Mouse (Mus musculus) forebrain, embryonic 10.5 days (tissue): ENCODE data around the gene Ltbr. TPM values are rescaled to one million over a fixed set of nuclear protein-coding genes. Genes with fewer than 3 reads are reported as not detected.
A peak's percentile ranks its signal among the peaks of the same experiment; 100 is the strongest.
"Not testable (repeated sequence)": the region's sequence is repeated elsewhere in the genome, so short reads cannot be mapped to it uniquely, and the experiment has no call there.

Experiments
- DNase-seq: peaks from one replicate; pipeline ENCODE4 v3.0.0-alpha.2; 2017; ENCODE audit warnings: low spot score; ENCODE audit errors: extremely low spot score
- H3K27ac ChIP-seq: fragments of 300-500 bp; sonication (generic); 2 replicates; pipeline ENCODE4 v1.5.1; 2016; ENCODE audit warnings: mild to moderate bottlenecking
- H3K27me3 ChIP-seq: fragments of 300-500 bp; sonication (generic); 2 replicates; pipeline ENCODE4 v1.6.1; 2016; ENCODE audit warnings: mild to moderate bottlenecking; ENCODE audit not compliant: poor library complexity, severe bottlenecking
- H3K36me3 ChIP-seq: fragments of 300-500 bp; sonication (generic); replicated peaks from 2 replicates; pipeline ENCODE4 v1.6.1; 2016; ENCODE audit warnings: mild to moderate bottlenecking, moderate library complexity
- H3K4me1 ChIP-seq: fragments of 300-500 bp; sonication (generic); 2 replicates; pipeline ENCODE4 v1.6.1; 2016
- H3K4me3 ChIP-seq: fragments of 300-500 bp; sonication (generic); 2 replicates; pipeline ENCODE4 v1.5.1; 2016; ENCODE audit warnings: mild to moderate bottlenecking, moderate library complexity
- H3K9me3 ChIP-seq: fragments of 300-500 bp; sonication (generic); 2 replicates; pipeline ENCODE4 v1.6.1; 2016; ENCODE audit warnings: mild to moderate bottlenecking, moderate library complexity
- WGBS: fragments of 180-500 bp; shearing (Covaris S2); methylation state at CpG from one replicate; pipeline ENCODE4 v1.1.7; 2016; 5-methylcytosine and 5-hydroxymethylcytosine counted together
- polyA plus RNA-seq: library from polyadenylated mRNA; unstranded; fragments of >200 nt; fragmentation: Nextera tagmentation; extraction: Ambion mirVana; gene quantifications from 2 replicates; pipeline ENCODE4 v1.2.1, GENCODE M21; 2016

The Ltbr gene
- polyA plus RNA-seq, 1 experiment from 2014 or later = 16.1 TPM

GRCm38 (mm10) chr6:125318981-125319918 lies 5.6 kb upstream of the Ltbr start:
- Histone ChIP-seq H3K4me3 (no peak overlapping the region), H3K27me3 (peaks cover 78% of the 10 kb centered on the region), H3K9me3 (no peaks in the 10 kb centered on the region), H3K4me1 (peaks cover 17% of the 10 kb centered on the region), H3K36me3 (no peaks in the 10 kb centered on the region), H3K27ac (no peak overlapping the region)
- 75% methylated on average over 15 of the region's 15 CpGs for WGBS
- DNase-seq = no peak

GRCm38 (mm10) chr6:125317077-125317476 lies 3.4 kb upstream of the Ltbr start:
- Histone ChIP-seq H3K4me3 (no peak overlapping the region), H3K9me3 (no peaks in the 10 kb centered on the region), H3K4me1 (peaks cover 37% of the 10 kb centered on the region), H3K36me3 (0 out of 2 replicates have a peak, but pooled peaks cover under 1% of the 10 kb centered on the region), H3K27me3 (peaks cover 79% of the 10 kb centered on the region), H3K27ac (no peak overlapping the region)
- WGBS = 84% methylated on average over 7 of the region's 7 CpGs
- DNase-seq = no peak

DNA sequence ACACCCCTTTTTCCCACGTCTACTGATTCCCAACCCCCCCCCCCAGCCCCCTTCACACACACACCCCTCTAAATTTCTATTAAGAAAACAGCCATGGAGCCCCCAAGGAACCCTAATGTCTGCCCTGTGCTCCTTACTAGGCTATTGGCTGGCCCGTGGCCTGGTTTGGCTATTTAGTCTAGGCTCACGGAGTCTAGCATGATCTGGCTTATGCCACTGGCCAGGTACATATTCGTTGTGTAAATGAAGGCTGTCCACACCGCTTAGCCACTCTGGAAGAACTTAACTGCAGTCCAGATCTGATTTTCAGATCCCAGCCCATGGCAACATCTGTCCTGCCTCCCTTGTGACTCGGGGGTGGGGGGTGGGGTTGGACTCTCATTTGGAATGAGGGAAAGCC lies 1.1 kb upstream of the Ltbr start:
- Histone ChIP-seq H3K4me3 (no peak overlapping the region), H3K27me3 (peaks cover 59% of the 10 kb centered on the region), H3K36me3 (0 out of 2 replicates have a peak, but pooled peaks cover 4% of the 10 kb centered on the region), H3K27ac (no peak overlapping the region), H3K4me1 (peaks cover 26% of the 10 kb centered on the region), H3K9me3 (no peaks in the 10 kb centered on the region)
- DNase-seq = no peak
- 74% methylated on average over 6 of the region's 6 CpGs for WGBS

GRCm38 (mm10) chr6:125314231-125314563 lies 512 bp upstream of the Ltbr start:
- Histone ChIP-seq H3K36me3 (0 out of 2 replicates have a peak, but pooled peaks cover 4% of the 10 kb centered on the region), H3K4me1 (peaks cover 32% of the 10 kb centered on the region), H3K9me3 (no peaks in the 10 kb centered on the region), H3K4me3 (peak overlapping the region; percentile 54), H3K27ac (peak overlapping the region; percentile 91), H3K27me3 (peaks cover 53% of the 10 kb centered on the region)
- DNase-seq = no peak
- 55% methylated on average over 7 of the region's 7 CpGs for WGBS

- Histone ChIP-seq H3K4me1 (peaks cover 38% of the 10 kb centered on the region), H3K27me3 (peaks cover 44% of the 10 kb centered on the region), H3K36me3 (0 out of 2 replicates have a peak, but pooled peaks cover 4% of the 10 kb centered on the region), H3K4me3 (peak overlapping the region; percentile 54), H3K9me3 (no peaks in the 10 kb centered on the region), H3K27ac (peak overlapping the region; percentile 91)
- DNase-seq = no peak
- 74% methylated on average over 22 of the region's 22 CpGs for WGBS
These were observed 917 bp downstream of the Ltbr start for GRCm38 (mm10) chr6:125312581-125313355.

DNA sequence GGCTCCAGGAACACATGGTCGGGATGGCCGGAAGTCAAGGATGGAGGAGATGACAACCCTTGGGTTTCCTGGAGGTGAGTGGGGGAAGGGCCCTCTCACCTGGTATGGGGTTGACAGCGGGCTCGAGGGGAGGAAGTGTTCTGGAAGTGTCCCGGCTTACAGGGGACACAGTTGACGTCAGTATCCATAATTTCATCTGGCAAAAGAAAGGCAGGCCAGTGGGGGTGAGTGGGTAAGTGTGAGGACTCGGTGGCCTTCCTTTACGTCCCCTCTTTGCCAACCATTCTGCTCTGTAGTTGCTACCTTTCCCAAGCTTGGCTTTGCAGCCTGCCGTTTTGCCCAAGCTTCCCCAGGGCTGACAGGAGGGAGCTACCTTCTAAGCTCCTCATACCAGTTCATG lies 1.5 kb downstream of the Ltbr start:
- Histone ChIP-seq H3K4me3 (no peak overlapping the region; the same call in 1 of the 2 replicates), H3K27me3 (peaks cover 44% of the 10 kb centered on the region), H3K9me3 (no peaks in the 10 kb centered on the region), H3K4me1 (peaks cover 38% of the 10 kb centered on the region), H3K36me3 (0 out of 2 replicates have a peak, but pooled peaks cover 4% of the 10 kb centered on the region), H3K27ac (no peak overlapping the region)
- no peak for DNase-seq
- WGBS = 85% methylated on average over 9 of the region's 9 CpGs

DNA sequence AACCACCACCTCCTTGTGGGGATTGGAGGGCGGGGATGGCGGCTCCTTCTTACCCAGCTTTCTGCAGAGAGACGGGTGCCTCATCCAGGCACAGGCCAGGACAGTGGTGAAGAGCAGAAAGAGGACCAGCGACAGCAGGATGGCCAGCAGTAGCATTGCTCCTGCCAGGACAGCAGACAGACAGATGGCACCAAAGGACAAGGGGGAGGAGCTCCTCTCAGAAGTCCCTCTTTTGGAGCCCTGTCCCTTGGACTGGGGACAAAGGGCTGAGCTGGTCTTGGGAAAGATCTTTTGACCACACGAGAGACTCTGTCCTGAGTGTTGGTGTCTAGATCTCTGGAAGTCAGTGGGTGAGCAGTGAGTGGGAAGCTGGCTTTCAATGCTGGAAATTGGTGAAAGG lies 4.3 kb downstream of the Ltbr start:
- Histone ChIP-seq H3K9me3 (no peaks in the 10 kb centered on the region), H3K36me3 (peaks cover 12% of the 10 kb centered on the region; the same call in 1 of the 2 replicates), H3K27me3 (peaks cover 27% of the 10 kb centered on the region), H3K4me1 (peaks cover 35% of the 10 kb centered on the region), H3K27ac (0 out of 2 replicates have a peak overlapping the region, but pooled peaks have one; percentile 35), H3K4me3 (0 out of 2 replicates have a peak overlapping the region, but pooled peaks have one; percentile 15)
- 24% methylated on average over 5 of the region's 5 CpGs for WGBS
- DNase-seq = no peak

DNA sequence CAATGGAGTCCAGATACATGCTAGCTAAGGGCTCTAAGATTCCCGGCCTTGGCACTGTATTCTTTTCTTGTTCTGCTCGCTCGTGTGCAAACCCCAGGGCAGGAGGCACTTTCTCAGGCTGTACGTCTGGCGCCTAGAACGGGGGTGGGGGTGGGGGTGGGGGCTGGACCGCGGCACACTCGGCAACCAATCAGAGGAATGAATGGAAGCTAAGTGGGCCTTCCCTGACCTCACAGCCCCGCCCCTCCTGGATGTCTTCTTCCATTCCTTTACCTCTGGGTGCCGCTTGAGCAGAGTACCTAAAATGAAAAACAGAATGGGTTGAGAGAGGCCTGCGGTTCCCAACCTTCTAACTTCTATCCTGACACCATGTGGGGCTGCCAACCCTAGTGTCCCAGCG lies 4.8 kb downstream of the Ltbr start:
- Histone ChIP-seq H3K27me3 (peaks cover 22% of the 10 kb centered on the region), H3K27ac (peak overlapping the region; percentile 35; the same call in 1 of the 2 replicates), H3K36me3 (peaks cover 12% of the 10 kb centered on the region; the same call in 1 of the 2 replicates), H3K4me1 (peaks cover 30% of the 10 kb centered on the region), H3K4me3 (peak overlapping the region; percentile 15; the same call in 1 of the 2 replicates), H3K9me3 (no peaks in the 10 kb centered on the region)
- DNase-seq = peak; percentile 42
- WGBS = 9% methylated on average over 13 of the region's 13 CpGs

- no peaks in the 10 kb centered on the region for H3K9me3 ChIP-seq
- H3K4me3 ChIP-seq = no peak overlapping the region
- H3K36me3 ChIP-seq = peaks cover 12% of the 10 kb centered on the region; the same call in 1 of the 2 replicates
- DNase-seq = no peak
- peaks cover 14% of the 10 kb centered on the region for H3K4me1 ChIP-seq
- WGBS = 89% methylated on average over 5 of the region's 5 CpGs
- no peak overlapping the region for H3K27ac ChIP-seq
- H3K27me3 ChIP-seq = peaks cover 3% of the 10 kb centered on the region; the same call in 1 of the 2 replicates
These were observed 6.6 kb downstream of the Ltbr start for GRCm38 (mm10) chr6:125307091-125307490.

DNA sequence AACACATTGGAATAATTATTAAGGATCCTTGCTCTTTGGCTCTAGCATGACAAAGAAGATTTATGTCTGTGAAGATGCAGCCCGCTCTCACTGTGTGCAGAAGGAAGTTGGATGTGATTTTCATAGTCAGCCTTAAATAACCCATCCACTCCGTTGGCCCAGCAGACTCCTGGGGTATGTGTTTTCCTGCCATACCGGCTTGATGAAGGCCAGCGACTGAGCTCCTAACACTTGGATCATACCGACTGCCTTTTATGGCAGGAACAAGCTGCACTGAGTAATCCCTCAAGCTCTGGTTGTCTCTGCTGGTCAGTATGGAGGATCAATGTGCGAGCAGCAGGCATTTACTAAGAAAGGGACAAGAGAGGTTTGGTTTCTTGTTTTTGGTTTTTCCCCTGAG lies 8.2 kb downstream of the Ltbr start:
- 92% methylated on average over 6 of the region's 6 CpGs for WGBS
- no peaks in the 10 kb centered on the region for H3K27me3 ChIP-seq
- H3K4me1 ChIP-seq = peaks cover 14% of the 10 kb centered on the region
- H3K4me3 ChIP-seq = no peak overlapping the region
- H3K36me3 ChIP-seq = peaks cover 8% of the 10 kb centered on the region; the same call in 1 of the 2 replicates
- DNase-seq = no peak
- H3K9me3 ChIP-seq = no peaks in the 10 kb centered on the region
- H3K27ac ChIP-seq = no peak overlapping the region

- not testable (repeated sequence) for H3K36me3 ChIP-seq, H3K4me3 ChIP-seq, H3K9me3 ChIP-seq, H3K27me3 ChIP-seq, H3K27ac ChIP-seq, H3K4me1 ChIP-seq, DNase-seq
- 88% methylated on average over 7 of the region's 7 CpGs for WGBS
These were observed 9.3 kb downstream of the Ltbr start for GRCm38 (mm10) chr6:125304408-125304807.

DNA sequence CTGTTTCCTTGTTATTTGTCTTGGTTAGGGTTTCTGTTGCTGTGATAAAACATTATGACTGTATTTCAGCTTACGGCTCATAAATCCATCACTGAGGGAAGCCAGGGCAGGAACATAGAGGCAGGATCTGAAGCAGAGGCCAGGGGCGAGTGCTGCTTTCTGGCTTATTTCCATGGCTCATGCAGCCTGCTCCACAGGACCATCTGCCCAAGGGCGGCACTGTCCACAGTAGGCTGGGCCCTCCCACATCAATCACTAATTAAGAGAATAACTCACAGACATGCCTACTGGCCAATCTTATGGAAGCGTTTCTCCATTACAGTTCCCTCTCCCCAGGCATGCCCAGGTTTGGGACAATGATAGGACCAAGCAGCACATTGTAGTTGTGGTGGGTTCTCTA lies 10.4 kb downstream of the Ltbr start:
- no peak overlapping the region for H3K27ac ChIP-seq
- H3K4me1 ChIP-seq = no peaks in the 10 kb centered on the region
- peaks cover 8% of the 10 kb centered on the region; the same call in 1 of the 2 replicates for H3K36me3 ChIP-seq
- 87% methylated on average over 4 of the region's 4 CpGs for WGBS
- H3K4me3 ChIP-seq = no peak overlapping the region
- no peaks in the 10 kb centered on the region for H3K9me3 ChIP-seq
- no peak for DNase-seq
- H3K27me3 ChIP-seq = no peaks in the 10 kb centered on the region
